Mouse (Mus musculus) midbrain, embryonic 14.5 days (tissue): ENCODE data around the gene Mthfd1l. TPM values are rescaled to one million over a fixed set of nuclear protein-coding genes. Genes with fewer than 3 reads are reported as not detected.

ENCODE experiments used
- ATAC-seq: fragments of 200-750 bp; cut with Nextera tagmentation; 2 replicates; pipeline ENCODE4 v1.8.0; 2017; ENCODE audit warnings: moderate number of reproducible peaks, moderate library complexity; ENCODE audit not compliant: low FRiP score, low TSS enrichment
- DNase-seq: peaks from one replicate; pipeline ENCODE4 v3.0.0-alpha.2; 2015
- H3K27ac ChIP-seq: fragments of 300-500 bp; sonication (generic); replicated peaks from 2 replicates; pipeline ENCODE4 v1.5.1; 2014; ENCODE audit warnings: mild to moderate bottlenecking, low read depth, low read length, moderate library complexity
- H3K27me3 ChIP-seq: fragments of 300-500 bp; sonication (generic); 2 replicates; pipeline ENCODE4 v1.6.1; 2014; ENCODE audit warnings: low read length, control low read depth, mixed read lengths; ENCODE audit not compliant: control insufficient read depth, insufficient read depth
- H3K36me3 ChIP-seq: fragments of 300-500 bp; sonication (generic); 2 replicates; pipeline ENCODE4 v1.6.1; 2014; ENCODE audit warnings: low read length, control low read depth; ENCODE audit not compliant: control insufficient read depth, insufficient read depth
- H3K4me1 ChIP-seq: fragments of 300-500 bp; sonication (generic); 2 replicates; pipeline ENCODE4 v1.6.1; 2014; ENCODE audit warnings: mild to moderate bottlenecking, antibody characterized with exemption, low read length, control low read depth; ENCODE audit not compliant: control insufficient read depth, insufficient read depth
- H3K4me2 ChIP-seq: fragments of 300-500 bp; sonication (generic); 2 replicates; pipeline ENCODE4 v1.6.1; 2014; ENCODE audit warnings: mild to moderate bottlenecking, low read length, moderate library complexity
- H3K4me3 ChIP-seq: fragments of 300-500 bp; sonication (generic); replicated peaks from 2 replicates; pipeline ENCODE4 v1.5.1; 2014; ENCODE audit warnings: low read depth, low read length
- H3K9ac ChIP-seq: fragments of 300-500 bp; sonication (generic); replicated peaks from 2 replicates; pipeline ENCODE4 v1.6.1; 2014; ENCODE audit warnings: mild to moderate bottlenecking, low read length, moderate library complexity
- H3K9me3 ChIP-seq: fragments of 300-500 bp; sonication (generic); 2 replicates; pipeline ENCODE4 v1.6.1; 2016; ENCODE audit warnings: low read length, control low read depth, mixed read lengths; ENCODE audit not compliant: control insufficient read depth
- WGBS: fragments of 180-500 bp; shearing (Covaris S2); extraction: QIAGEN DNeasy Blood & Tissue Kit; methylation state at CpG from one replicate; pipeline ENCODE4 v1.1.7; 2014; 5-methylcytosine and 5-hydroxymethylcytosine counted together
- polyA plus RNA-seq: library from polyadenylated mRNA; unstranded; fragments of >200 nt; fragmentation: Nextera tagmentation; extraction: Ambion mirVana; gene quantifications from 2 replicates; pipeline ENCODE4 v1.2.1, GENCODE M21; 2014

Mthfd1l gene
- polyA plus RNA-seq, 1 experiment from 2014 or later = 6.4 TPM

DNA sequence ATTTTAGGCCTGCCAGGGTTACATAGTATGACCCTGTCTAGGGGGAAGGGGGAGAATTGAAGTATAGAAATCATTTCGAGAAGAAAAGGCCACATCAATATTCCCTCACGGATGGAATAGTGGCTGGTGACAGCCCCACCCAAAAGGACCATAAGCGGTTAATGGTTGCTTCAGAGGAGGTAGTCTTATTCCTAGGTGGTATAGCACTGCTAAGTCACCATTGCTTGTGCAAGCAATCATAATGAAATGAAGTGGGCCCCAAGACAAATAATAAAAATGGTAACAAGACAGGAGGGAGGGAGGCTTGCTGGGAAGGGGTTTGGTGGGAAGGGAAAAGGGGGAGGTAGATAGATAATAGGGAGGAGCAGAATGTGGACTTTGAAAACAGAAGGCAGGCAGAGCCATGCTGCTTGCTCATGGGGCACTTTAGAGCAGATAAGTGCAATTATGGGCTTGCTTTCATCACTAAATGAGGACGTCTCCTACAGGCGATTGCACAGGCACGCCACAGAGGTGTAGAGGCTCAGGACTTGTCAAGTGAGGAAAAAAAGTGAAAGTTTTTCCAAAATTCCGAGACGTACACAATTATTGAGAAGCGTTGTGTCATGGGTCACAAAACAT, 105.4 kb downstream of the Mthfd1l start:
- no peak overlapping the region for H3K27ac ChIP-seq
- DNase-seq (no peak), ATAC-seq (no peak)
- no peaks in the 10 kb centered on the region for H3K4me1 ChIP-seq
- H3K9ac ChIP-seq = no peak overlapping the region
- H3K36me3 ChIP-seq = no peaks in the 10 kb centered on the region
- no peak overlapping the region for H3K4me2 ChIP-seq
- H3K9me3 ChIP-seq = no peaks in the 10 kb centered on the region
- WGBS = 92% methylated on average over 9 of the region's 9 CpGs
- no peaks in the 10 kb centered on the region for H3K27me3 ChIP-seq
- no peak overlapping the region for H3K4me3 ChIP-seq

DNA sequence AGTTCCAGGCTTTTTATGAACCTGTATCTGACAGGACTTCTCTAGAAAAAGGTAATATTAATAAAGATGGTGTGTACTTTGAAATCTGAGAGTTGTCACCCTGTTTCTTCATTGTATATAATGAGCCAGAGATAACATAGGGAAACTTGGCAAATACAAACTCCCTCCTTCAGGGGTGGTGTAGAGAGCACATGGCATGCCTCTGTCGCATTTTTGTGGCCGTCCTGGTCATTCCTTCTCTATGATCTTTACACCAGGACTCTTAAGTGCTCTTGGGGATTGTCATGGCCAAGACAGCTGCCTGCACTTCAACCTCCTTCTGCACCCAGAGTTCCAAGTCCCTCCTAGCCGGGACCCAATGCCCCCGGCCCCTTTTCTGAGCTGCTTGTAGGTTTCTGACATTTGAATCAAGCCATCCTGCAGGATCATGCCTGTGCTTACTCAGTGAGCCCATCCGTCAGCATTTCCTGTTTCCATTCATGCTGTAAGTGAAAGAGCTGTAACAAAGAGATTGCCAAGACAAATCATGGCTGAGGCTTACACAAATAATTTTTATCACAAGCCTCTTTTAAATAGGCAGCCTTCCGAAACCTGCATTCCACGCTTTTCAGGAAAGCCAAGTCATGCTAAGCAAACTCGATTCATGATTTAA, 106.2 kb downstream of the Mthfd1l start:
- no peaks in the 10 kb centered on the region for H3K4me1 ChIP-seq
- H3K4me2 ChIP-seq = no peak overlapping the region
- no peak overlapping the region for H3K9ac ChIP-seq
- ATAC-seq (no peak), DNase-seq (no peak)
- WGBS = 74% methylated on average over 8 of the region's 8 CpGs
- no peaks in the 10 kb centered on the region for H3K27me3 ChIP-seq
- no peak overlapping the region for H3K27ac ChIP-seq
- H3K36me3 ChIP-seq = no peaks in the 10 kb centered on the region
- H3K4me3 ChIP-seq = no peak overlapping the region
- H3K9me3 ChIP-seq = no peaks in the 10 kb centered on the region

DNA sequence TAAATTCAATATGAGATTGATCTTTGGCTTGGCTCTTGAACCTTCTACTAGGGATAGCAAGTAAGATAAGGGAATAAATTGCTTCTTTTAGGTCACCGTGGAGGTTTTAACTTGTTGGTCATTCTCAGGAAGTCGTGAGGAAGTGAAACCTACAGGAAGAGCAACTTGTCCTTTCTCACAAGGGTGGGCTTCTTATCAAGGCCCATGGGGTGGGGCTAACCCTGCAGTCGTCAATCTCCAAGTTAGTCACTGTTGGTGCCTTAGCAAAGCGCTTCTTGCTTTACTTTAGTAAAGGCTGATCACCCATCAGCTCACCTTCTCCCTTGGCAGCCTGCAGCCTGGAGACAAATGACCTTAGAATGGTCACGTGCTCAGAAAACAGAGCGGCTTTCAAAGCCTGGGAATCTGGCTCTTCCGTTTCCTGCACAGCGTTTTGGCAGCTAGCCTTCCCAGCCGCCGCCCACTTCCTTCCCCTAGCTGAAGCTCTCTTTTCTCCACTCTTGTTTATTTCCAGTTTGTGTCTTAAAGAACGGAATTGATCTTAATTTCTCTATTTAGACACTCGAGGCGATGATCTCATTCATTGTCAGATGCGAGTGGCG, 106.8 kb downstream of the Mthfd1l start:
- Histone ChIP-seq H3K4me3 (no peak overlapping the region), H3K9ac (no peak overlapping the region), H3K4me2 (no peak overlapping the region), H3K27ac (0 out of 2 replicates have a peak overlapping the region, but pooled peaks have one; percentile 34), H3K9me3 (no peaks in the 10 kb centered on the region), H3K4me1 (no peaks in the 10 kb centered on the region), H3K36me3 (no peaks in the 10 kb centered on the region), H3K27me3 (no peaks in the 10 kb centered on the region)
- ATAC-seq (no peak), DNase-seq (no peak)
- WGBS = 89% methylated on average over 15 of the region's 15 CpGs

DNA sequence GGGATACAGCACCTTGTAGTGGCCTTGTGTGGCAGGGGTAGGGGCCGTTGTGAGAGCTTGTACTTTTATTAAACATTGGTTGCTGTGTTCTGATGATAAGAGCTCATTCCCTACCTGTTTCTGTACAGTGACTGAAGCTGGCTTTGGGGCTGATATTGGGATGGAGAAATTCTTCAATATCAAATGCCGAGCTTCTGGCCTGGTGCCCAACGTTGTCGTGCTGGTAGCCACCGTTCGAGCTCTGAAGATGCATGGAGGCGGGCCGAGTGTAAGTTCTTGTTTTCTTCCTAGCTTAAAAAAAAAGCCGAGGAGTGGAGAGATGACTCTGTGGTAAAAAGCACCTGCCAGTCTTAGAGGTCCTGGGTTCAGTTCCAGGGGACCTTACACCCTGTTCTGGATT, 110.7 kb downstream of the Mthfd1l start:
- Histone ChIP-seq H3K27me3 (no peaks in the 10 kb centered on the region), H3K27ac (no peak overlapping the region), H3K4me2 (no peak overlapping the region), H3K9me3 (no peaks in the 10 kb centered on the region), H3K9ac (no peak overlapping the region), H3K4me1 (no peaks in the 10 kb centered on the region), H3K36me3 (no peaks in the 10 kb centered on the region), H3K4me3 (no peak overlapping the region)
- no peak for ATAC-seq
- no peak for DNase-seq
- 97% methylated on average over 9 of the region's 9 CpGs for WGBS

DNA sequence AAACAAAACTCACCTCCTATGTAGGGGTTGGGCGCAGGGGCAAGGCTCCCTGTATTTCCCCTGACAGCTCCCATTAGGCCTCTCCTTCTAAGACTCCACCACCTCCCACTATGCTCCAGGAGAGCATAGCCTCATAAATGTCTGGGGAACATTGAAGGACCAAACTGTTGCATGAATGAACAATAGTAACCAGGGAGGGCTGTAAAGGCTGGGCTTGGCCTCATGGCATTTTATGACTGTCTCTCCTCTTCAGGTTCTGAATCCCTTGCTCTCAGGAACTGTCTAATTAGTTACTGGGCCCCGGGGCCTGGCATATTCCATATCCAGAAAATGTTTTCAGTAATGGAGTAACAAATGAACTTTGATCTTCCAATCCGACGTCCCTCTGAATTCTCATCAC, 112.0 kb downstream of the Mthfd1l start:
- Histone ChIP-seq H3K27ac (no peak overlapping the region), H3K36me3 (no peaks in the 10 kb centered on the region), H3K4me2 (no peak overlapping the region), H3K9ac (no peak overlapping the region), H3K27me3 (no peaks in the 10 kb centered on the region), H3K4me3 (no peak overlapping the region), H3K9me3 (no peaks in the 10 kb centered on the region), H3K4me1 (no peaks in the 10 kb centered on the region)
- DNase-seq (no peak), ATAC-seq (no peak)
- 62% methylated on average over 4 of the region's 4 CpGs for WGBS

DNA sequence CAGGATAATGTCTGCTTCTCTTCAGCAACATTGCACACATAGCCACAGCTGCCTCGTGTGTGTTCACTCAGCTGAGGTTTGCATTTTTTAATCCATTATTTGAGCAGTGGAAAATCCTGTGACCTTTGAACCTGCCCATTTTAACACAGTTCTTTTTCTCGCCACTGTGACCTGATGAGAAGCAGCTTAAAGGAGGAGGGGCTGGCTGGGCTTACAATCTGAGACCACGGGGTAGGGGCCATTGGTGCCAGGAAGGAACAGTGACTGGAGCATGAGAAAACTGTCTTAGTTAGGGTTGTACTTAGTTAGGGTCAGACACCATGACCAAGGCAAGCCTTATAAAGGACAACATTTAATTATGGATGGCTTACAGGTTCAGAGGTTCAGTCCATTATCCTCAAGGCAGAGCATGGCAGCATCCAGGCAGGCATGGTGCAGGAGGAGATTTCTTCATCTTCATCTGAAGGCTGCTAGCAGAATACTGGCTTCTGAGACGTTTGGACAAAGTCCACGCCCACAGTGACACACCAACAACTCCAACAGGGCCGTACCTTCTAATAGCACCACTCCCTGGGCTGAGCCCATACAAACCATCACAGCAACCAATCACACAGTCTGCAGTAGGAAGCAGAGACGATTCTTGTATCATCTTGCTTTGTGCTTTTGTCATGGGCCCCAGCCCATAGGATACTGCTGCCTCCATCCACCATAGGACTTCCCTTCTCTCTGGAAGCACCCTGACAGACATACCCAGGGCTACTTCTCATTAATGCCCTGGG, 112.6 kb downstream of the Mthfd1l start:
- Histone ChIP-seq H3K9ac (no peak overlapping the region), H3K4me3 (no peak overlapping the region), H3K27ac (no peak overlapping the region), H3K27me3 (no peaks in the 10 kb centered on the region), H3K9me3 (no peaks in the 10 kb centered on the region), H3K4me2 (no peak overlapping the region), H3K4me1 (no peaks in the 10 kb centered on the region), H3K36me3 (no peaks in the 10 kb centered on the region)
- DNase-seq = no peak
- WGBS = 36% methylated on average over 7 of the region's 7 CpGs
- no peak for ATAC-seq

DNA sequence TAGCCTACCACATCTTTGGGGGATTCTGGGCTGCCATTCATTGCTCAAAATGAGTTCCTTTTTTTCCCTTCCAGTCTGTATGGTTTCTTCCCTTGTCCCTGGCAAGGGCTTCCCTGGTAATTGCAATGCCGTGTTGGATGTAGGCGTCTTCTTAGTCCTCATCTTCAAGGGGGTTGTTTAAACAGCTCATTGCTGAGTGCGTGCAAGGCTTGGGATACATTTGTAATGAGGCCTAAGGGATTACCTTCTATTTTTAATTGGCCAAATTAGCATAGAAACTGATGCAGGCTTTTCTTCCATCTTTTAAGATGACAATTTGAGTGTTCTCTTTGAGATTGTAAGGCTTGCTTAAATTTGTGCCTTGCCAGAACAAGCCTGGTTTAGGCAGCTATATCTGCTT, 114.6 kb downstream of the Mthfd1l start:
- H3K4me3 ChIP-seq = no peak overlapping the region
- no peak overlapping the region for H3K27ac ChIP-seq
- H3K27me3 ChIP-seq = no peaks in the 10 kb centered on the region
- no peak overlapping the region for H3K4me2 ChIP-seq
- ATAC-seq (peak; percentile 26; the same call in 1 of the 2 replicates), DNase-seq (peak; percentile 46)
- H3K4me1 ChIP-seq = no peaks in the 10 kb centered on the region
- no peak overlapping the region for H3K9ac ChIP-seq
- no peaks in the 10 kb centered on the region for H3K36me3 ChIP-seq
- no peaks in the 10 kb centered on the region for H3K9me3 ChIP-seq
- 53% methylated on average over 3 of the region's 3 CpGs for WGBS

DNA sequence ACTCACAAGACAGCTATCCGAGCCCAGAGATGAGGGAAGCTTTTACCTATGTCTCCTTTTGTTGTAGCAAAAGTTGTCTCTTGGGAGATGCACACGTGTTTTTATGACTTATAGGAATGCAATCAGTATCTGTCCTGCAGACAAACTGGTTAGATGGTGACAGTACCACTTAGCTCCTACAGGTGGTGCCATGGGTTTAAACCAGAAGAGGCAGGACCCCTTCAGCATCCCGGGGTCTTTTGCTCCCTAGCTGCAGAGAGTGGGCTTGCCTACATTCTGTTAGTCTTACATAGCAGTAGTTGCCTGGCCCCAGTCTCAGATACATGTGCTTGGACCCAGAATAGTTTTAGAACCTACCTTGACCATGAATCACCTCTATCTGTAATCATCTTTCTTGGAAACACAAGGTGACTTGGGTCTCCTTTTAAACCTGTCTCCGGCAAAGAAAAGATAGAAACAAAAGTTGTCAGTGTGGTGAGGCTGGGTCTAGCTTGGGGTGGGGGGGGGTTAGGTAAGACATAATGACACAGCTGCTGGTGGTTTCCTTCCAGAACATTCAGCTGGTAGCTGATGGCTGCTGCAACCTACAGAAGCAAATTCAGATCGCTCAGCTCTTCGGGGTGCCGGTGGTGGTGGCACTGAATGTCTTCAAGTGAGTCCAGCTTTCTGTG, 116.0 kb downstream of the Mthfd1l start:
- WGBS = 78% methylated on average over 7 of the region's 7 CpGs

More for the DNA sequence above, 116.0 kb downstream of the Mthfd1l start:
- no peaks in the 10 kb centered on the region for H3K36me3 ChIP-seq
- no peaks in the 10 kb centered on the region for H3K27me3 ChIP-seq
- no peaks in the 10 kb centered on the region for H3K9me3 ChIP-seq
- DNase-seq (peak; percentile 72), ATAC-seq (0 out of 2 replicates have a peak, but pooled peaks have one; percentile 22)
- H3K4me3 ChIP-seq = no peak overlapping the region
- H3K27ac ChIP-seq = no peak overlapping the region
- H3K4me1 ChIP-seq = no peaks in the 10 kb centered on the region
- no peak overlapping the region for H3K9ac ChIP-seq
- H3K4me2 ChIP-seq = no peak overlapping the region
